Mouse (Mus musculus): Measurements from ENCODE around the gene Igf2r. TPM values are rescaled to one million over a fixed set of nuclear protein-coding genes. Genes with fewer than 3 reads are reported as not detected.
A peak's percentile ranks its signal among the peaks of the same experiment; 100 is the strongest.

Igf2r gene
- total RNA-seq, 2 experiments from 2014 or later: 25.8 to 25.9 TPM

DNA sequence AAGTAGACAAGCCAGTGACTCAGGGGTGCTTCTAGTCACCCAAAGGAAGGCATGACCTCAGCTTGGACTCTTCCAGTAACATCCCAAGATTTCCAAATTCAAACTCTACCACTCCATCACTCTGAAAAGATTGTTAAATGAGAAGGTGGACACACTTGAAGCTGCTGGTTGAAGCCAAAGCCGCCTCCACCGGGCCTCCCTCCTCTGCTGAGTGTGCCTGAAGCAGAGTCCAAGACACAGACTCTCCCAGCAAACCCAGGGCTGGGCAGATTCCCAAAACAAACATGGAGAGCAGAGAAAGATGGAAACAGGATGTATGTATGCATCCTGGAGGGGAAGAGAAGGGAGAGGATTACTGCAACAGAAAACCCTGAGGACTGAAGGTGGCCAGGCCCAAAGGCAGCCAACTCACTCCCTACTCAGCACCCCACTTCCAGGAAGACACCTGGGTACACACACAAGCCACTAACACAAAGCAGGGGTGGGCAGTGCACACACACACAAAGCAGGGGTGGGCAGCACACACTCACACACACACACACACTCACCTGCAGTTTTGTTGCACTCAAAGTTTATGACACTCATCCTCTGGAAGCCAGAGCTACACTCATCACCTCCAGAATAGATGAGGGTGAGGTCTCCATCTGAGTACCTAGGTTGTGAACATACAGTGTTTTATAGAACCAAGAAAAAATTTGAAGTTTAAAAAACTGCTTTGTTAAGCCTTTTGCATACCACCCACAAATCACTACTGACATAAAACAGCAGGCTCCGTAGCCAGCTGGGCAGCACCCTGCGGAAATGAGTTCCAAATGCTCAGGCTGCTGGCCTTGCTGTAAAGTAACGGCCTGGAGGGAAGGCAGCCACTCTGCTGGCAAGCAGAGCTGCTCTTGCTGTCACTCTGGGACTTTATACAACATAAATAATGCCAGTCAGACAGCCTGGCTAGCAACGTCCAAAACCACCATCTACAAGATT is 44.4 kb downstream of the Igf2r start:
- no peak for DNase-seq (ENCODE audit: low spot score in 2 of 2)
- intact Hi-C loops (cut with DNase I): no loop called here

DNA sequence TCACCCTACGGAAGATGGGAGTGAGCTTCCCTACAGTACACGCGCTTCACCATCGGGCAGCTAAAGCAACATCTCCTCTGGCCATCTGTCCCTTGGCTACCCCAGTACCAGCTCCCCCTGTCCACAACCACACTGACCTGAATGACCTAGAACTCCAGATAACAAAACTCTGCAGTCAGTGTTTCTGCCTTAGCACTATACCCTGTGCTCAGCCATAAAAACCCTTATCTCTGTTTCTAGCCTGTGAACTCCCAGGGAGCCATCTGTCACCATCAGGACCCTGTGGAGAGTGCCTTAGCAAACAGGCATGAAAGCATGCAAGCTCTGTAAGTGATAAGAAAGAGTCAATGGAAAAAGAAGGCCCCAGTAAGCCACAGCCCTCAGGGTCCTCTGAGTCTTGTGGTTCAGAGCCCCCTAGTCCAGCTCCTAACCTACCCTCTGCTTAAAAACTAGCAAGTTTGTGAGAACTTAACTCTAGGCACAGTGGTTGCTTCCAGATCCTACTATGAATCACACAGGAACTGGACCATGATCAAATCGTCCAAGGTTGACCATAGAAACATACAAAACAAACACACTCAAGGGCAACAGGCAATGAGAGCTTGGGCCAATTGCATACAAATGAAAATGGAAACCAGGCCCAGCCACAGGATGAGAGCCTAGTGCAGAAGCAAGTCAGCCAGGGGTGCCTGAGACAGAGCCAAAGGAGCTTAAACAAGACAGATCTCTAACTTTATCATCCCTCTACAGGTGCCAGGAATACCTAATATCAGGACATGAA is 45.3 kb downstream of the Igf2r start:
- intact Hi-C loops (cut with DNase I): no loop called here
- DNase-seq (ENCODE audit: low spot score in 2 of 2): no peak

DNA sequence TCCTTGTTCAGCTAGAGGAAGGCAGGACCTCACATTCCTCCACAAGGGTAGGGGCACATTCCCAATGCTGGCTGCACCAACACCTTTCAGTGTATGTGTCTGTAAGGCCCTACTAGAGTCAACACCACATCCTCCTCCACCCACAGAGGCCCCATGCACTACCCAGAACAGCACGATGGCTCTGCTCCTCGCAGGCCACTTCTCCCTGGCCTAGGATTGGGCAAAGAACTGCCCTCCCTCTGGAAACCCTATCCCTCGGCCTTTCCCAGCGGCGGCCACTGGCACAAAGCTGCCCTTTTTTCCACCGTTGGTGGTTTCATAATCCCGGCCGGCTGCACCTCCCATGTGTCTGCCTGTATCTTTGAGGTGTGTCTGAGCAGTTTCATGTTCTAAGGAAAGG is 46.8 kb downstream of the Igf2r start:
- DNase-seq (ENCODE audit: low spot score in 2 of 2): no peak
- intact Hi-C loops (cut with DNase I): no loop called here

DNA sequence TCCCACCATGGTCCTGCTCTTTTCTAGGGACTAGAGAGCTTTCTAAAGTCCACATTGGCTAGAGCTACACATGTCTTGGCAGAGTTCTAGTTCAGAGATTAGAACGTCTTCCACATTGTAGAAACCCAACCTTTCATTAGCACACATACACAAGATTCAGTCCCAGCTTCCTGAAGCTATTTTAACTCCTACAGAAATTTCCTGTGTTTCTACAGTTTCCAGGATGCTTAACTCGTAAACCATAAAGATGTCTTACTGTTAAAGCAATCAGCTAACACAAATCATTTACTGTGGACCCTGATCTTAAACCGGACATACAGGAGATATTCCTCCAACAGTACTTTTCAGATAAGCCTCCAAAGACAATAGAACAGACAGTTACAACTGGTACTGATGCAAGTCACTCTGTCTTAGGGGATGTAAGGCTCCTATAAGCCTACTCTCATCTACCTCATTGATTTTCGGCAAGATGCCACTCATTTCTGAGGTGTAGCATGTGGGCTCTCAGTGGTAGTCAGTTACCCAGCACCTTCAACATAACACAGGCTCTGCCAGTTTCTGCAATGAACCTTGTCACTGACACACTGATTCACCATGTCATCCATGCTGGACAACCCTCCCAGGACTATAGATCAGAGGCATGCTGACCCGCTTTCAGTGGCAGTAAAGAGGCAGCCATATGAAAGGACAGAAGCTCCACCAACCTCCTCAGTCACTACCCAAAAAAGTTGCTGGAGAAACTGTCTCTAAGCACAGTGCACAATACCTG is 48.2 kb downstream of the Igf2r start:
- intact Hi-C loops (cut with DNase I): no loop called here

DNA sequence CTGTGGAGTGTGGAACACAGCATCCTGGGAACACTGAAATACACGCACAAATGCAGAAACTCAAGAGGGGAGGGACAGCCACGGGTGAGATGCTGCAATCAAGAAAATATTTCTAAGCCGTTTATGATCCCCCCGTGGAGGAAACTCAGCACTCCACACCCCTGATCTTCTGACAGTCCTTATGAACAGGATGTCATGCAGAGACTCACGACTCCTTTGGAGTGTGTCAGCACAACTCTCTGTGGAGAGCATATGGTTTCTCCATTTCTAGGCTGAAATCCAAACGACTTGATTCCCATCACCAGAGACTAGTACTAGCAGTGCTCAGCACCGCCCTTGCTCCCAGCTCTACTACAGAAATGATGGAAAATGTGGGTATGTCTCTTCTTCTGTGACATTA is 51.2 kb downstream of the Igf2r start:
- no peak for DNase-seq (ENCODE audit: low spot score in 2 of 2)
- intact Hi-C loops (cut with DNase I): no loop called here

More for the DNA sequence above, 48.2 kb downstream of the Igf2r start:
- no peak for DNase-seq (ENCODE audit: low spot score in 2 of 2)

DNA sequence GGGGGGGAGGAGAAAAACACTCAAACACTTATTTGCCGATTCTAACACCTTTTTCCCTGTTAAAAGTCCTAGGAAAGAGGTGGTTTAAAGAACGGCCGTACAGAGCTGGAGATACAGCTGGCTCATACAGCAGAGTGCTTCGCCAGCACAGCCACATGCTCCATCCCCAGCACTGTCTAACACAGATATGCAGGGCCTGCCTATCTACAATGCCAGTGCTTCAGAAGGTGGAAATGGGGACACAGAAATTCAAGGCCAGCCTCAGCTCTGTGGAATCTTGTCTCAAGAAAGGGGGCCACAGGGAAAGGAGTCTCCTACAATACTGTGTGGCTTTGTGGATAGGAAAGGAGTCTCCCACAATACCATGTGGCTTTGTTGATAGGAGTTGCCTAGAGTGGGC is 52.0 kb downstream of the Igf2r start:
- no peak for DNase-seq (ENCODE audit: low spot score in 2 of 2)
- intact Hi-C loops (cut with DNase I): no loop called here

DNA sequence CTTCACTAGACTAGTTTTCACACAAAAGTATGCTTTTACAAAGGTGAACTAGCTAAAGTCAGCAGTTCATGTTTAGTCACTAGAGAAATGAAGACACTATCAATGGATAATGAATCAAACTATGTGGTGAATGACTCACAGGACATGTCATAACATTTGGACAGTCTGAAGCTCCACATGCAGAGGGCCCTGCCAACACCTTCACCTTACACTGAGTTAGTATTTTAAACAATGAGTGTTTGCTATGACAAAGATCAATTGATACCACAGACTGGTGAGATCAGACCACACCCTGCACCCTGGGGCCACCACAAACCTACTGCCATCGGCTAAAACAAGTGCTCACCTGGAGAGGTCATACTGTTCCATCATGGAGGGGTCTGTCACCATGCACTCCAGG is 54.4 kb downstream of the Igf2r start:
- intact Hi-C loops (cut with DNase I): no loop called here
- DNase-seq (ENCODE audit: low spot score in 2 of 2): no peak

DNA sequence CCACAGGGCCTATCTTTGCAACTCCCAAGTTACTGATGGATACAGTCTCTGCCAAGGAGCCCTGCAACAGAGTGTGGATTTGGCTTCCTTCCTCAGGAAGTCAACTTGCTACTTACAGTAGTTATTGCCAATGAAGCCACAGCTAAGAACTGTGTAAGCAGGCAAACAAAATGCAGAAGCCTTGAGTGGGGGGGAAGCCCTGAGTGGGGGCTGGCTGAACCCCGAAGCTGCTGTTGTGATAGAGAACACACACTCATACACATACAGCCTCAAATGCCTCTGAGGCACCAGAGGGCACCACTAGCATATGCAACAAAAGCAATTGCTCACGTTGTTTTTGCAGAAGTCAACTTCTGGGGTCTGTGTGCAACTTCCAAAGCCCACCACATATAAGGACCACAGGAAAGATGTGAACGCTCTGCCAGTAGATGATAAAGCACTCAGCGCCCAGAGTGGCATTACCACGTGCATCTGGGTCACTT is 55.3 kb downstream of the Igf2r start:
- intact Hi-C loops (cut with DNase I): loop anchor here (5.0 kb wide), 1 partner anchor 98 kb away; no protein-coding TSS in a partner anchor
- DNase-seq (ENCODE audit: low spot score in 2 of 2): no peak

DNA sequence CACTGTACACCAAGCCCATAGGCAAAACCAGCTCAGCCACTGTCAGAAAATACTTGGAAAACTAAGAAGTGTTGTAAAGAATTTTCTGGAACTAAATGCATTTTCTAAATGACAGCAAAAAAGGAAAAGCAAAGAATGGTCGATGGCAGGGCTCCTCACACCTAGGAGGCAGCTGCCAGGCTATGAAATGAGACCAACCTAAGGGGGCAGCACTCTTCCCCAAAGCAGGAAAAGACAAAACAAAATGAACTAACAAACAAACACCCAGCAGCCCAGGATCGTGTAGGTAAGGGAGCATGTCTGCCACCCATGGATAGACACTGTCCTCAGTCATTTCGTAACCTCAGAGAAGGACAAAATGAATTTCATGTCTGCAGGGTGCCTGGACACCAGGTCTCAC is 56.5 kb downstream of the Igf2r start:
- DNase-seq (ENCODE audit: low spot score in 2 of 2): no peak
- intact Hi-C loops (cut with DNase I): loop anchor here (5.0 kb wide), 1 partner anchor 99 kb away; no protein-coding TSS in a partner anchor

DNA sequence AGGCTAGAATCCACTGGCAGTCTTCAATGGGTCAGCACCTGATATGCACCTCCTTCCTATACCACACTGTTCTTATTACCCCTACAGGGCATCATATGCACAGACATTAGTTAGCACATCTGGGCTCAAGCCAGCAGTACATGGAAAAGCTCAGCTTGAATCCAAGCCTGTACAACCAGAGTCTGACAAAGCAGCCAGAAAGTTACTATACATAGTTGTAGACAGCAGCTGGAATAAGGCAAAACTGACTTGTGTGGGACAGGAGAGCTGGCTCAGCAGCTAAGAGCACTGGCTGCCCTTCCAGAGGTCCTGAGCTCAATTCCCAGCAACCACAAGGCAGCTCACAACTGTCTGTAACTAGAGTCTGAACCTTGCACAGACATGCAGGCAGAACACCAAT is 57.3 kb downstream of the Igf2r start:
- no peak for DNase-seq (ENCODE audit: low spot score in 2 of 2)
- intact Hi-C loops (cut with DNase I): loop anchor here (5.0 kb wide), 1 partner anchor 100 kb away; no protein-coding TSS in a partner anchor

DNA sequence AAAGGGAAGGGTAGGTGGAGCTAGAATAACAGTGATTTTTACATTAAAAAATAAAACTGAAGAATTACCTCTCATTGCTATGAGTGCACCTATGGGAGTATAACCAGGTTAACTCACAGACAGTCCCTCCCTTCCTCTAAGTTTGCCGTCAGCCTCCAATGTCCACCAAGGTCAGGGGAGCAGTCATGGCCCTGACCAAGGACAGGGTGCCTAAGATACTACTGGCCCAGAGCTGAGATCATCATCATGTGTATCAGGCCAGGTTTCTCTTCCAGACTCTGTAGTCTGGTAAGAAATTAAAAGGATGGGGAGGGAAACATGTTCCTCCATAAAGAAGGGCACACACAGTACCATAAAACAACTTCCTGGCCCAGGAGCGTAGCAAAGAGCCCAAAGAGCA is 58.5 kb downstream of the Igf2r start:
- no peak for DNase-seq (ENCODE audit: low spot score in 2 of 2)
- intact Hi-C loops (cut with DNase I): loop anchor here (5.0 kb wide), 1 partner anchor 101 kb away; no protein-coding TSS in a partner anchor

DNA sequence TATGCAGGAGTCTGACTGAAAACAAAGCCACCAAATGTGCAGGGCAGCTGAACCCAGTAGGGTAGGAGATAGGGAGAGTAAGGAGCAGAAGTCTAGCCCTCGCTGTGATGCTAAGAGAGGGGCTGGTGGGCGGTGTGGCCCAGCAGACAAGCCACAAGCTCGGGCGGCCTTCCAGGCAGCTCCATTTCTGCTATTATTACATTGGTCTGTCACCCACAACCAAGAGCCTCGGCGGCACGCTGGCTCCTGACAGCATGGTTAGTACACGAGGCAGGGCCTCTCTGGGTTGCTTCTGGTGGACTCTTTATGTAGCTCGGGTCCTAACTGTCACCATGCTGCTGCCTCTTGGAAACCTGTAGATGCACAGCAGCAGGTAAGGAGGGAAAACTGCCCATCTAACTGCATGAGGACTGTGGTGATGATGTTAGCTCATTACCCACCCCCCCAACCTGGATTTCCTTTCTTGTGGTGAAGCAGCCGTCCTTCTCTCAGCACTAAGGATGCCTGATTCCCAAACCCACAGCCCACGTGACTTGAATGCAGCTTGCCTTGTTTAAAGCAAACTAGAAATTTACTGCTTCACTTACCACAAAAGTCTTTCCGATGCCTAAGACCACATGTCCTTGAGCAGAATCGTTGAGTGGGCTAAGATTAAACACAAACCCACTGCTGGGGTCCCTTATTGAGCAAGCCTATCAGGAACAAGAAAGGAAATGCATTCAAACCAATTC is 59.2 kb downstream of the Igf2r start:
- DNase-seq (ENCODE audit: low spot score in 2 of 2): peak; percentile 30 to 44
- intact Hi-C loops (cut with DNase I): loop anchor here (5.0 kb wide), 1 partner anchor 102 kb away; no protein-coding TSS in a partner anchor

DNA sequence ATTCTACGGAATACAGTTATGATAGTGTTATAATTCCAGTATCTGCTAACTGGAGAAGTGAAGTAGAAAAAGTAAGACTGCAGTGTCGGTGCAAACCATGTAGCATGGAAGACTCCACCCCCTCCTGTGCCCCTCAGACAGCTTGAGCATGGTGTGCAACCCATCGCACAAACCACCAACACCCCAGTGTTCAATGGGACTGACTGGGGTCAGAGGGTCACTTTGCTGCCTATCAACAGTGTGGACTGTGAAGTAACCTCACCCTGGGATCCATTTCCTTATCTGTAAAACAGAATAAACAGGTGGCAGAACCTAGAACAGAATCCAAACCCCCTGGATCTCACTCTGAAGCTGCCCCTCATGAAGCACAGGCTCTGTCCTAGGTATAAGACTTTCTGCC is 61.1 kb downstream of the Igf2r start:
- no peak for DNase-seq (ENCODE audit: low spot score in 2 of 2)
- intact Hi-C loops (cut with DNase I): no loop called here

DNA sequence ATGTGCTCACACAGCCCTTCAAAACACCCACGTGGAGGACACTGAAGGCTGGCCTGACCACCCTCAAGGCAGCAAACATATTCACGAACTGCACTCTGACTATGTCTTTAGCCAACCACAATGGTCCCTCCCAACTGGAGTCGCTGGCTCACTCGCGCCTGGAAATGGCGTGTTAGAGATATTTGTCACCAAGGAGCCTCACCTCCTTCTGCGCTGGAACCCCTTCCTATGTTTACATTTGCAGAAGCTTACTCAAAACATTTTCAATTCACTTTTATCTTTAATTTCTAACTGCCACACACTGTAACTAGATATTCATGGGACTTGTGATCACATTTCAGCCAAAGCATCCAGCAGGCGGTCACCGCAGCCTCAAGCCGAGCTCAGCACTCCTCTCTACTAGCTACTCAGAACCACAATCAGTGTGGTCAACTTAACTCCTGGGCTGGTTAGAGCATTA is 62.8 kb downstream of the Igf2r start:
- DNase-seq (ENCODE audit: low spot score in 2 of 2): no peak
- intact Hi-C loops (cut with DNase I): no loop called here

DNA sequence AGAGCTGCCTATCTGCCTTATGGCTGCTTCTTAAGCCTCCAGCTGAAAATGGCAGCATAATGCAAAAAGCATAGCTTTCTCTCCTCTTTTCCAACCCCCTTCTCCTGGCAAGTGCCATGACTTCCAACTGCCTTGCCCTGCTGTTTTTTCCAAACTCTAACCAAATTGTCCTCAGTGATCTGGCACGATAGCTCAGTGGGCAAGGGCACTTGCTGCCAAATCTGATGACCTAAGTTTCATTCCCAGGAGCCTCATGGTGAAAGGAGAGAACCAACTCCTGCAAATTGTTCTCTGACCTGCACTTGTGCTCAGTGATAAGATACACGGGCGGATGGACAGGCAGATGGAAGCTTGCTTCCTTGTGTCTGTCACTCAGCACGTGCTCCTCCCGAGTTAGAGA is 66.6 kb downstream of the Igf2r start:
- intact Hi-C loops (cut with DNase I): no loop called here
- DNase-seq (ENCODE audit: low spot score in 2 of 2): no peak

DNA sequence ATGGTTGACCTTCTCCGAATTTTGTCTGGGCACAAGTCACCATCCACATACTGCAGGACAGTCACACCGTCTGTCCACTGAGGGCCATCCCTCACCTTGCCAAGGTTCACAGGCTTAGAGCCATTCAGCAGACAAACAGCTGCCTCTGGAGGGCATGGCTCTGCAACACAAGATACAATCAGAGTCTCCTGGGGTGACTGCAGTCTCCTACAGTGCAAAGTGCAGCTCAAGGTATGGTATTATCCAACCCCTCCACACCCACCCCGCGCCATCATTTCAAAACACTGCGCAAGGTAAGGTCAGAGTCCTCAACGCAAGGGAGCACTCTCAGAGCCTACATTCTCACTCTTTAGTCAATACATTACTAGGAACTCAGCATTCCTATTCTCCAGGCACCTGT is 69.1 kb downstream of the Igf2r start:
- intact Hi-C loops (cut with DNase I): no loop called here
- no peak for DNase-seq (ENCODE audit: low spot score in 2 of 2)

DNA sequence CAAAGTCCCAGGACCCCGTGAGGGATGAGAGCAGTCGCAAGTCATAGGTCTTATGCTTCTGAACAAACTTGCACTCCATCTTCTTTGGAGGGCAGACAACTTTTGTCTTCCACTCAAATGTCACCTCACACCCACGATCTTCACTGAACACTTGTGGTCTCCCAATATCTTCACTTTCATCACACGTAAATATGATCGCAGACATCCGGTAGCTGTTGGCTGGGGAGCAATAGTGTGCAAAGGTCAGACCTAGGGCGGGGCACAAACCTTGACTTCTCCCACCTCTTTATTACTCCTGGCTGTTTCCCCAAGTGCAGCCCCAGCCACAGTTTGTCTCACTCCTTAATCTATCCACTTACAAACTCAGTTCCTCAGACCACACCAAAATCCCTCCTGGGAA is 77.6 kb downstream of the Igf2r start:
- intact Hi-C loops (cut with DNase I): no loop called here
- DNase-seq (ENCODE audit: low spot score in 2 of 2): no peak

DNA sequence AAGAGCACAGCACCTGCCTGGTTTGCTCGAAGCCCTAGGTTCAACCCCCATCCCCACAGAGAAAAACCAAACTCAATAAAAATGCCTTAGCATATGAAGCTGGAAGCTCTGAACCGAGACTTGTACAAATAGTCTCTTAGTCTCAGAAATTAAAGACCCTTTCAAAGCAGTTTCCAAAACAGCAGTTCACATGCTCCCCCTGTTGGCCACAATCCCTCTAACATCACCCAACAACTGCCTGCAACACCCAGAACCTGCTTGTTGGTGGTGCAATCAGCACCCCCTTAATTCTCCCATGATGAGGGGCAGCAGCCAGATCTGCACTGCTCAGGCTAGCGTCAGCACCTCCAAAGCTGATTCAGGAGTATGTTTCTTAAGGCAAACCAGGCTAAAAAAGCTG is 79.9 kb downstream of the Igf2r start:
- DNase-seq (ENCODE audit: low spot score in 2 of 2): peak; percentile 46 to 70
- intact Hi-C loops (cut with DNase I): no loop called here

Measured in left cerebral cortex, postnatal 14 days (tissue).